Mouse (Mus musculus) myocyte (in vitro differentiated cells): Measurements from ENCODE around the gene Pcp4l1.
A peak's percentile ranks its signal among the peaks of the same experiment; 100 is the strongest.

Experiments
- CEBPB ChIP-seq: IDR thresholded peaks from 2 replicates; pipeline ENCODE4 v1.6.1; 2011; ENCODE audit warnings: mild to moderate bottlenecking, moderate library complexity; ENCODE audit not compliant: poor library complexity, insufficient read depth, severe bottlenecking
- MYOG ChIP-seq, 3 experiments: IDR thresholded peaks; one replicate each; pipeline ENCODE4 v1.6.1; 2011; ENCODE audit warnings: control low read depth in 2 of 3, low read depth in 2 of 3, mild to moderate bottlenecking in 2 of 3; ENCODE audit not compliant: insufficient read length in 2 of 3, control insufficient read depth in 1 of 3, insufficient read depth in 1 of 3
- POLR2A ChIP-seq: IDR thresholded peaks from one replicate; pipeline ENCODE4 v1.6.1; 2011; ENCODE audit warnings: low read depth, mild to moderate bottlenecking, control low read depth, moderate library complexity; ENCODE audit not compliant: insufficient read length
- TCF12 ChIP-seq: IDR thresholded peaks from one replicate; pipeline ENCODE4 v1.6.1; 2011; ENCODE audit warnings: mild to moderate bottlenecking, control low read depth; ENCODE audit not compliant: poor library complexity, insufficient read depth, severe bottlenecking
- USF1 ChIP-seq: IDR thresholded peaks from one replicate; pipeline ENCODE4 v1.6.1; 2011; ENCODE audit warnings: low read depth, mild to moderate bottlenecking, control low read depth, moderate library complexity

- TF ChIP-seq TCF12 (no peak), USF1 (peak; percentile 4), POLR2A (no peak), MYOG (IDR thresholded peaks at IDR 0.05; ENCODE audit: control insufficient read depth in 1 of 3, insufficient read depth in 1 of 3, insufficient read length in 2 of 3, low read depth in 2 of 3) (no peak), CEBPB (peak; percentile 89)
These were observed 11.8 kb downstream of the Pcp4l1 start for GRCm38 (mm10) chr1:171184314-171184713.
